Mouse (Mus musculus) layer of hippocampus, postnatal 25 days (tissue): ENCODE data around the gene Cyp4a14. TPM values are rescaled to one million over a fixed set of nuclear protein-coding genes. Genes with fewer than 3 reads are reported as not detected.
"Not testable (repeated sequence)": the region's sequence is repeated elsewhere in the genome, so short reads cannot be mapped to it uniquely, and the experiment has no call there.

ENCODE experiments used
- DNase-seq, 2 experiments: peaks; one replicate each; pipeline ENCODE4 v3.0.0; 2022; ENCODE audit warnings: mixed read lengths in 2 of 2, low spot score in 1 of 2; ENCODE audit errors: extremely low spot score in 1 of 2
- total RNA-seq, 2 experiments: library from RNA; stranded (reverse); gene quantifications; 2 replicates each; pipeline ENCODE4 v1.2.3; 2021

Cyp4a14 gene
- total RNA-seq = not detected

GRCm38 (mm10) chr4:115496001-115496400, at the start of gene Cyp4a14:
Gene Cyp4a14 (minus strand): TSS chr4:115496142.
- no peak for DNase-seq

GRCm38 (mm10) chr4:115545101-115545500, 49.2 kb upstream of the Cyp4a14 start:
- no peak for DNase-seq

GRCm38 (mm10) chr4:115521766-115522165, 25.8 kb upstream of the Cyp4a14 start:
- DNase-seq = no peak

DNA sequence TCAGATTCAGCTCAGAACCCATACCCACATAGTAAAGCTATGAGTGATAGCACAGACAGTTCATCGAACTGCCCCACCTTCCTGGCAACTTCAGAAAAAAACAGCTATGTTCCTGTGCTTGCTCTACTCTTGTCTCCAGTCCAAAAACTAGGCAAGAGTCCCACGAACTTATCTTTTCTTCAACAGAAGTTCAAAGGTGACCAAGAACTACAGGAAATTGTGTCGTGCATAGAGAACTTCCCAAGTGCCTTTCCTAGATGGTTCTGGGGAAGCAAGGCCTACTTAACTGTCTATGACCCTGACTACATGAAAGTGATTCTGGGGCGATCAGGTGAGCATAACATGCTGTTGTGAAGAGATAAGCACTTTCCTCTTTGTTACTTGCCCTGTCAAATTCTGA, 23.5 kb upstream of the Cyp4a14 start:
- DNase-seq = no peak

GRCm38 (mm10) chr4:115518000-115518399, 22.1 kb upstream of the Cyp4a14 start, which contains the start of gene Cyp4a10:
Gene Cyp4a10 (plus strand): TSS chr4:115518264.
- DNase-seq = not testable (repeated sequence)

DNA sequence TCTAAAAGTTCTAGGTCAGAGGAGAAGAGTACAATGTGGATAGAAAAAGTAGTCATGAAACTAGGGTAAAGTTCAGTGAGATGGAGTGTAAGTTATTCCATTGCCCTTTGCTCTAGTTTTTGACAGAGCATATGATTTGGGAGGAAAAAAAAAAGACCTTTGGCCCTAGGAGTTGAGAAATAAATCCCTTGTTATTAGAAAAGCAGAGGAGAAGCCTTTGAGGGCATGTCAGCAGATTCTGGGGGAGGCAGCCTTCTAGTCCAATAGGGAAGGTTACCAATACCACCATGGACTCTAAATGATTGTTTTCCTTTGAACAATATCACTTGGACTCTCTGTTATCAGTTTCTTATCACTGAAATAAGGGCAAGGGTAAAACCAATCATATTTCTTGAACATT, 18.0 kb upstream of the Cyp4a14 start:
- DNase-seq = not testable (repeated sequence)

GRCm38 (mm10) chr4:115497466-115497865, 1.5 kb upstream of the Cyp4a14 start:
- no peak for DNase-seq

- DNase-seq = no peak
Observed at GRCm38 (mm10) chr4:115481006-115481652, 14.8 kb downstream of the Cyp4a14 start.

DNA sequence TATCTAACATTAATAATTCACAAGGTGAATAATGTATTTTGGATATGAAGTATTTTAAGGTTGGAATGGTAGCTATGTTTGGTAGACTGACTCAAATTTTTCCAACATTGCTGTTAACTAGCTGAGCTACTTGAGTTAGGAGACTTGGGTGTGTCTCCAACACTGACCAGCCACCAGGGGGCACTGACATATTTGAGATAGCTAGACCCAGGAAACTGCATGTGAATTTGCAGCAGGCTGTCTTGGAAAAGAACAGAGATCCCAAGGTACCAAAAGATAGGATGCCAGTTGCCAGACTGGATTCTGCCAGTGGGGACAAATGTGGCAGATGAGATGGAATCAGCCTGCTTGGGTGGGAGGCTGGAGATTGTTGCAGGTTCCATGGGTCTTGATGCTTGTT, 19.9 kb downstream of the Cyp4a14 start:
- not testable (repeated sequence) for DNase-seq

DNA sequence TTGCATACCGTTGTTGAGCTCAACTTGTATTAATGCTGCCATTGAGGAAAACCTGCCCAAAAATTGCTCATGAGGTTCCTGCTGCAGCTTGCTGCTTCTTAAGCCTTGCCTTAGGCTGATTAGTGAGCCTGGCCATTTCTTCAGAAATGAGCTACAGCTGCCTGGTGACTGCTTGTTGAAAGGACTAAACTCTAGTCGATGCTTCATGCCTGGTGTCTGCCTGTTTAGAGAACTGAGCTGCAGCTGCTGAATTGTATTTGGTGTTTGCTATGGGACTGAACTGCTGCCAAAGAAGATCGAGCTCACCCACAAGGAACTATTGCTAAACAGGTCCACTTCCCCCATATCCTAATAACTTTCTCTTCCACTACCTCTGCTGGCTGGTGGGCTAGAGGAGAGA, 22.4 kb downstream of the Cyp4a14 start:
- DNase-seq = not testable (repeated sequence)

GRCm38 (mm10) chr4:115452304-115452703, 43.6 kb downstream of the Cyp4a14 start, which contains the start of gene Cyp4a30b:
Gene Cyp4a30b (plus strand): TSS chr4:115452604.
- no peak for DNase-seq

GRCm38 (mm10) chr4:115450577-115451137, 45.3 kb downstream of the Cyp4a14 start:
- DNase-seq = no peak

Other genes with a start within 250 kb of the Cyp4a14 start
- gene Cyp4a12a, start 197.1 kb downstream of the Cyp4a14 start, total RNA-seq = not detected
- gene Cyp4a12b, start 84.5 kb downstream of the Cyp4a14 start, total RNA-seq = not detected
- gene Cyp4a30b, start 43.5 kb downstream of the Cyp4a14 start, total RNA-seq = not detected
- not detected for gene Cyp4a10, start 22.1 kb upstream of the Cyp4a14 start, total RNA-seq
- not detected for gene Cyp4a31, start 67.5 kb upstream of the Cyp4a14 start, total RNA-seq
- not detected for gene Cyp4a32, start 104.8 kb upstream of the Cyp4a14 start, total RNA-seq
- gene Cyp4b1, start 151.6 kb upstream of the Cyp4a14 start, total RNA-seq = 1 to 10 TPM in 1 of 2 experiments, under 1 TPM in 1; 0.87 to 1.4 TPM
- 10 to 100 TPM; 49.8 to 50.8 TPM for gene Efcab14, start 241.6 kb upstream of the Cyp4a14 start, total RNA-seq